ENCODE assay signal across 8 mouse cellular contexts in genomic region chr4:124594933-124595332, GRCm38 (mm10). TPM values are rescaled to one million over a fixed set of nuclear protein-coding genes. Genes with fewer than 3 reads are reported as not detected.
DNase-seq lines count a peak whose midpoint lies in the region; ATAC-seq lines count a peak whose summit lies in the region.

No protein-coding gene starts in this region.

- H3K4me2 ChIP-seq in hindbrain, embryonic 15.5 days = peak overlapping the region; percentile 22; the same call in 1 of the 2 replicates

- H3K27me3 ChIP-seq in hindbrain, embryonic 15.5 days = peaks cover 4% of the 10 kb centered on the region; the same call in 1 of the 2 replicates

- 21% methylated on average over 13 of the region's 13 CpGs for WGBS in hindbrain, embryonic 15.5 days

- no peak overlapping the region for H3K9ac ChIP-seq in hindbrain, embryonic 15.5 days

- peak; percentile 80 for ATAC-seq in erythroid progenitor cell, adult 5-6 weeks (replicated peaks; ENCODE audit: low FRiP score, poor library complexity, severe bottlenecking)
- ATAC-seq in hindbrain, embryonic 15.5 days (ENCODE audit: low FRiP score, low read depth) = peak; percentile 67

- H3K36me3 ChIP-seq in hindbrain, embryonic 15.5 days = no peaks in the 10 kb centered on the region

- no peak overlapping the region for H3K27ac ChIP-seq in hindbrain, embryonic 15.5 days (replicated peaks)

- no peaks in the 10 kb centered on the region for H3K9me3 ChIP-seq in hindbrain, embryonic 15.5 days

- no peak overlapping the region for H3K4me3 ChIP-seq in hindbrain, embryonic 15.5 days

- peak; percentile 23 for DNase-seq in gastrocnemius, postnatal 25 days
- DNase-seq in gastrocnemius, adult 18-20 months (ENCODE audit: low spot score) = no peak
- DNase-seq in NIH3T3 (ENCODE audit: low read depth) = peak; percentile 17
- DNase-seq in left cerebral cortex, postnatal 10 days (ENCODE audit: extremely low spot score in 1 of 2, low spot score in 2 of 2) = peak; percentile 66 to 85
- DNase-seq in right cerebral cortex, postnatal 36 days (ENCODE audit: low spot score in 2 of 2) = peak; percentile 82 to 90
- no peak for DNase-seq in B cell, adult 2 months

- peaks cover 16% of the 10 kb centered on the region for H3K4me1 ChIP-seq in hindbrain, embryonic 15.5 days (replicated peaks)

- intact Hi-C loops in left cerebral cortex, postnatal 10 days (cut with DNase I) = no loop called here

RNA-seq across cellular contexts. Expression of gene 3100002H09Rik, which starts 15.7 kb away (rescaled TPM):
- not detected for total RNA-seq in gastrocnemius, postnatal 25 days (2021)
- not detected for total RNA-seq in gastrocnemius, adult 18-20 months (2021)
- not detected in 2 replicates for total RNA-seq in erythroid progenitor cell, adult 5-6 weeks (2015; ENCODE audit: low replicate concordance)
- total RNA-seq in erythroid progenitor cell, adult 5-6 weeks (2017; ENCODE audit: low replicate concordance) = not detected in 2 replicates
- polyA plus RNA-seq in hindbrain, embryonic 15.5 days (2015; fragmentation: Nextera tagmentation; extraction: Ambion mirVana) = 0.23 and 0.31 TPM in 2 replicates
- under 1 TPM; 0.54 to 0.71 TPM for total RNA-seq in left cerebral cortex, postnatal 10 days (2021)

Comparison
In these comparisons a context has a peak if more than half of its experiments do, and no peak if none do; other contexts are left out.
1. DNase-seq: peak in gastrocnemius, postnatal 25 days (single experiment), NIH3T3 (single experiment), left cerebral cortex, postnatal 10 days (2 of 2) and right cerebral cortex, postnatal 36 days (2 of 2); none in gastrocnemius, adult 18-20 months (single experiment) and B cell, adult 2 months (0 of 2).